Mouse (Mus musculus): ENCODE results near the gene Spindoc. TPM values are rescaled to one million over a fixed set of nuclear protein-coding genes. Genes with fewer than 3 reads are reported as not detected.

Gene Spindoc
- polyA plus RNA-seq (2015; fragmentation: Nextera tagmentation; extraction: Ambion mirVana), result 13.5 and 14.2 TPM in 2 replicates

GRCm38 (mm10) chr19:7382903-7383865 is at the start of gene Spindoc:
Spindoc (minus strand) TSS chr19:7382994.
- WGBS, result 1% methylated on average over 47 of the region's 52 CpGs
- Histone ChIP-seq H3K4me2 (replicated peaks; ENCODE audit: low read depth) (peak within 1 kb of the TSS; percentile 85), H3K9me3 (ENCODE audit: control insufficient read depth, low read length) (no peaks in the 10 kb centered on the region), H3K27ac (replicated peaks) (peak within 1 kb of the TSS; percentile 95), H3K36me3 (ENCODE audit: control insufficient read depth, insufficient read depth, low read length) (no peaks in the 10 kb centered on the region; the same call in 1 of the 2 replicates), H3K27me3 (ENCODE audit: control insufficient read depth, insufficient read depth, low read length) (no peaks in the 10 kb centered on the region), H3K4me3 (ENCODE audit: low read depth, low read length) (peak within 1 kb of the TSS; percentile 89), H3K9ac (ENCODE audit: low read length) (peak within 1 kb of the TSS; percentile 93), H3K4me1 (replicated peaks; ENCODE audit: control insufficient read depth, insufficient read depth) (no peaks in the 10 kb centered on the region)
- peak; percentile 98 for DNase-seq (ENCODE audit: low spot score)
- ATAC-seq (ENCODE audit: low FRiP score, low TSS enrichment), result peak; percentile 99
- peak; percentile 12; the same call in 1 of the 2 replicates for TF ChIP-seq CTCF (IDR thresholded peaks at IDR 0.05; ENCODE audit: low read depth)
- TF ChIP-seq EP300 (optimal IDR thresholded peaks at IDR 0.05), result no peak

GRCm38 (mm10) chr19:7425398-7425775 is 42.6 kb upstream of the Spindoc start:
- 44% methylated on average over 3 of the region's 3 CpGs for WGBS
- Histone ChIP-seq H3K27me3 (ENCODE audit: control insufficient read depth, insufficient read depth, low read length) (no peaks in the 10 kb centered on the region), H3K4me1 (replicated peaks; ENCODE audit: control insufficient read depth, insufficient read depth) (peaks cover 9% of the 10 kb centered on the region), H3K27ac (replicated peaks) (no peak overlapping the region), H3K4me3 (ENCODE audit: low read depth, low read length) (no peak overlapping the region), H3K36me3 (ENCODE audit: control insufficient read depth, insufficient read depth, low read length) (peaks cover 18% of the 10 kb centered on the region), H3K9me3 (ENCODE audit: control insufficient read depth, low read length) (no peaks in the 10 kb centered on the region), H3K9ac (ENCODE audit: low read length) (no peak overlapping the region), H3K4me2 (replicated peaks; ENCODE audit: low read depth) (no peak overlapping the region)
- ATAC-seq (ENCODE audit: low FRiP score, low TSS enrichment) (no peak), DNase-seq (ENCODE audit: low spot score) (peak; percentile 43)
- TF ChIP-seq CTCF (IDR thresholded peaks at IDR 0.05; ENCODE audit: low read depth) (no peak), EP300 (optimal IDR thresholded peaks at IDR 0.05) (no peak)

- DNase-seq (ENCODE audit: low spot score), result peak; percentile 43
- peaks cover 15% of the 10 kb centered on the region for H3K36me3 ChIP-seq (ENCODE audit: control insufficient read depth, insufficient read depth, low read length)
- no peaks in the 10 kb centered on the region for H3K9me3 ChIP-seq (ENCODE audit: control insufficient read depth, low read length)
- no peak overlapping the region for H3K4me3 ChIP-seq (ENCODE audit: low read depth, low read length)
- TF ChIP-seq CTCF (IDR thresholded peaks at IDR 0.05; ENCODE audit: low read depth), result no peak
- TF ChIP-seq EP300 (optimal IDR thresholded peaks at IDR 0.05), result no peak
- peak overlapping the region; percentile 40; the same call in 1 of the 2 replicates for H3K27ac ChIP-seq (replicated peaks)
- 63% methylated on average over 8 of the region's 8 CpGs for WGBS
- H3K27me3 ChIP-seq (ENCODE audit: control insufficient read depth, insufficient read depth, low read length), result no peaks in the 10 kb centered on the region
- no peak overlapping the region for H3K4me2 ChIP-seq (replicated peaks; ENCODE audit: low read depth)
- peaks cover 11% of the 10 kb centered on the region for H3K4me1 ChIP-seq (replicated peaks; ENCODE audit: control insufficient read depth, insufficient read depth)
- ATAC-seq (ENCODE audit: low FRiP score, low TSS enrichment), result no peak
- H3K9ac ChIP-seq (ENCODE audit: low read length), result no peak overlapping the region
Observed at GRCm38 (mm10) chr19:7424590-7425397, 42.0 kb upstream of the Spindoc start.

GRCm38 (mm10) chr19:7424131-7424530 is 41.3 kb upstream of the Spindoc start:
- H3K4me1 ChIP-seq (replicated peaks; ENCODE audit: control insufficient read depth, insufficient read depth), result peaks cover 15% of the 10 kb centered on the region
- ATAC-seq (ENCODE audit: low FRiP score, low TSS enrichment), result no peak
- no peak overlapping the region for H3K9ac ChIP-seq (ENCODE audit: low read length)
- no peak overlapping the region for H3K4me2 ChIP-seq (replicated peaks; ENCODE audit: low read depth)
- H3K4me3 ChIP-seq (ENCODE audit: low read depth, low read length), result no peak overlapping the region
- no peaks in the 10 kb centered on the region for H3K9me3 ChIP-seq (ENCODE audit: control insufficient read depth, low read length)
- peak overlapping the region; percentile 14; the same call in 1 of the 2 replicates for H3K27ac ChIP-seq (replicated peaks)
- TF ChIP-seq CTCF (IDR thresholded peaks at IDR 0.05; ENCODE audit: low read depth) (no peak), EP300 (optimal IDR thresholded peaks at IDR 0.05) (no peak)
- 63% methylated on average over 7 of the region's 7 CpGs for WGBS
- no peaks in the 10 kb centered on the region for H3K27me3 ChIP-seq (ENCODE audit: control insufficient read depth, insufficient read depth, low read length)
- no peak for DNase-seq (ENCODE audit: low spot score)
- H3K36me3 ChIP-seq (ENCODE audit: control insufficient read depth, insufficient read depth, low read length), result peaks cover 15% of the 10 kb centered on the region

GRCm38 (mm10) chr19:7423656-7424030 is 40.8 kb upstream of the Spindoc start:
- Histone ChIP-seq H3K27ac (replicated peaks) (peak overlapping the region; percentile 65), H3K9me3 (ENCODE audit: control insufficient read depth, low read length) (no peaks in the 10 kb centered on the region), H3K4me3 (ENCODE audit: low read depth, low read length) (peak overlapping the region; percentile 26; the same call in 1 of the 2 replicates), H3K36me3 (ENCODE audit: control insufficient read depth, insufficient read depth, low read length) (peaks cover 15% of the 10 kb centered on the region), H3K27me3 (ENCODE audit: control insufficient read depth, insufficient read depth, low read length) (no peaks in the 10 kb centered on the region), H3K4me2 (replicated peaks; ENCODE audit: low read depth) (peak overlapping the region; percentile 47), H3K4me1 (replicated peaks; ENCODE audit: control insufficient read depth, insufficient read depth) (peaks cover 17% of the 10 kb centered on the region), H3K9ac (ENCODE audit: low read length) (peak overlapping the region; percentile 48; the same call in 1 of the 2 replicates)
- no peak for TF ChIP-seq EP300 (optimal IDR thresholded peaks at IDR 0.05)
- no peak for TF ChIP-seq CTCF (IDR thresholded peaks at IDR 0.05; ENCODE audit: low read depth)
- ATAC-seq (ENCODE audit: low FRiP score, low TSS enrichment) (no peak; the same call in 1 of the 2 replicates), DNase-seq (ENCODE audit: low spot score) (no peak)
- 31% methylated on average over 16 of the region's 16 CpGs for whole genome bisulfite sequencing

Measured in stomach, postnatal 0 days (tissue).